Mouse (Mus musculus) testis, adult 2 months (tissue): Measurements from ENCODE around the gene Igll1.

ENCODE experiments used
- CTCF ChIP-seq: fragments of 200-500 bp; IDR thresholded peaks from 2 replicates; pipeline ENCODE4 v1.5.1; 2012; ENCODE audit warnings: low read depth, mild to moderate bottlenecking, inconsistent platforms, low read length, moderate library complexity; ENCODE audit not compliant: control insufficient read depth, insufficient read depth, insufficient replicate concordance
- POLR2A ChIP-seq: fragments of 200-500 bp; IDR thresholded peaks from 2 replicates; pipeline ENCODE4 v1.6.1; 2012; ENCODE audit warnings: low read depth, mild to moderate bottlenecking, inconsistent platforms, low read length, moderate library complexity; ENCODE audit not compliant: control insufficient read depth

DNA sequence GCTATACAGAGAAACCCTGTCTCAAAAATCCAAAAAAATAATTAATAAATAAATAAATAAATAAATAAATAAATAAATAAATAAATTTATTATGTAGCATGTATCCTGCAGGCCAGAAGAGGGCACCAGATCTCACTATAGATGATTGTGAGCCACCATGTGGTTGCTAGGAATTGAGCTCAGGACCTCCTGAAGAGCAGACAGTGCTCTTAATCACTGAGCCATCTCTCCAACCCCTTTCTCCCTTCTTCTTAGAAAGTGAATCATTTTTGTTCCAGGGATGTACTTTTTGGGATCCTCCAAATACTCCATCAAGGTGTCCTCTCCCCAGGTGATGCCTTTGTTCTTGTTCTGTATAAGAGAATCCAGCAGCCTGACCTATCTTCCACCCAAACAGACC, 14.6 kb downstream of the Igll1 start:
- no peak for TF ChIP-seq CTCF
- no peak for TF ChIP-seq POLR2A
